ENCODE assay signal across 8 mouse cellular contexts in genomic region chr15:5915261-5915660, GRCm38 (mm10).
DNase-seq lines count a peak whose midpoint lies in the region; ATAC-seq and TF ChIP-seq lines count a peak whose summit lies in the region.

No protein-coding gene starts in this region.

- ATAC-seq in lung, postnatal 0 days, result no peak

- no peak overlapping the region for H3K9ac ChIP-seq in lung, postnatal 0 days (replicated peaks; ENCODE audit: low read depth)

- intact Hi-C loops in left cerebral cortex, postnatal 36 days (cut with DNase I), result loop anchor here (2.0 kb wide), 1 partner anchor 678 kb away; no protein-coding TSS in a partner anchor

- H3K36me3 ChIP-seq in lung, postnatal 0 days (ENCODE audit: insufficient read depth, low read length), result no peaks in the 10 kb centered on the region

- TF ChIP-seq CTCF in lung, postnatal 0 days (IDR thresholded peaks at IDR 0.05), result peak; percentile 70

- H3K27ac ChIP-seq in lung, postnatal 0 days (ENCODE audit: low read length), result no peak overlapping the region

- H3K4me3 ChIP-seq in lung, postnatal 0 days (ENCODE audit: low read depth, low read length), result no peak overlapping the region

- TF ChIP-seq EP300 in lung, postnatal 0 days (IDR thresholded peaks at IDR 0.05), result no peak

- 1% methylated on average over 2 of the region's 2 CpGs for WGBS in lung, postnatal 0 days

- DNase-seq in cerebellum, adult 9-10 months, result peak; percentile 6
- DNase-seq in cerebellum, adult 8-10 months, result no peak
- DNase-seq in left cerebral cortex, adult 9 months (ENCODE audit: low spot score in 2 of 2), result peak; percentile 1 to 29
- no peak for DNase-seq in left cerebral cortex, postnatal 36 days (ENCODE audit: low spot score in 2 of 2)
- peak; percentile 16 for DNase-seq in Muller cell, postnatal 12 days (ENCODE audit: inconsistent ontology term)
- DNase-seq in fibroblast of lung, adult 2 months (ENCODE audit: low read depth), result peak; percentile 9
- peak; percentile 57 for DNase-seq in lung, postnatal 0 days (ENCODE audit: low spot score)
- peak; percentile 49 for DNase-seq in thymus, postnatal 14 days

- no peak overlapping the region for H3K4me2 ChIP-seq in lung, postnatal 0 days (replicated peaks; ENCODE audit: low read depth, low read length)

- H3K27me3 ChIP-seq in lung, postnatal 0 days (replicated peaks; ENCODE audit: insufficient read depth, low read length), result no peaks in the 10 kb centered on the region

- no peaks in the 10 kb centered on the region for H3K9me3 ChIP-seq in lung, postnatal 0 days (ENCODE audit: low read length)

- no peaks in the 10 kb centered on the region for H3K4me1 ChIP-seq in lung, postnatal 0 days (ENCODE audit: insufficient read depth, low read depth, low read length)

Comparison
In these comparisons a context has a peak if more than half of its experiments do, and no peak if none do; other contexts are left out.
1. DNase-seq: peak in cerebellum, adult 9-10 months (single experiment), left cerebral cortex, adult 9 months (2 of 2), Muller cell, postnatal 12 days (single experiment), fibroblast of lung, adult 2 months (single experiment), lung, postnatal 0 days (single experiment) and thymus, postnatal 14 days (single experiment); none in cerebellum, adult 8-10 months (single experiment) and left cerebral cortex, postnatal 36 days (0 of 2).